Mouse (Mus musculus) CH12.LX (cell line): ENCODE results near the gene Idh2. TPM values are rescaled to one million over a fixed set of nuclear protein-coding genes. Genes with fewer than 3 reads are reported as not detected.
A peak's percentile ranks its signal among the peaks of the same experiment; 100 is the strongest.

Experiments used
- DNase-seq: peaks from one replicate; pipeline ENCODE4 v3.0.0-alpha.2; 2013; ENCODE audit errors: extremely low read depth
- H3K27ac ChIP-seq: 2 replicates; pipeline ENCODE4 v1.5.1; 2012; ENCODE audit warnings: low read depth, mild to moderate bottlenecking, control low read depth, moderate library complexity; ENCODE audit not compliant: insufficient read depth
- H3K27me3 ChIP-seq: replicated peaks from 2 replicates; pipeline ENCODE3; 2012; ENCODE audit warnings: inconsistent platforms
- H3K36me3 ChIP-seq, 2 experiments: replicated peaks in 1 of 2; 2 replicates each; pipeline versions ENCODE3 to v1.6.1; 2012; ENCODE audit warnings: inconsistent platforms in 1 of 2, low read length in 1 of 2, mild to moderate bottlenecking in 1 of 2, mixed read lengths in 1 of 2, moderate library complexity in 1 of 2; ENCODE audit not compliant: control insufficient read depth in 1 of 2, insufficient read depth in 1 of 2
- H3K4me1 ChIP-seq, 2 experiments: 2 replicates each; pipeline ENCODE4 v1.6.1; 2012; ENCODE audit warnings: inconsistent platforms in 1 of 2, moderate library complexity in 1 of 2; ENCODE audit not compliant: insufficient read depth in 2 of 2, control insufficient read depth in 1 of 2
- H3K4me2 ChIP-seq: 2 replicates; pipeline ENCODE4 v1.6.1; 2012; ENCODE audit warnings: low read depth, mild to moderate bottlenecking, control low read depth; ENCODE audit not compliant: poor library complexity, insufficient read depth, severe bottlenecking
- H3K4me3 ChIP-seq, 3 experiments: fragments of 150-350 bp in 1 of 3; sonication (generic) in 1 of 3; replicated peaks in 1 of 3; 2 replicates each; pipeline versions ENCODE3 to v1.5.1; 2011 to 2012; ENCODE audit warnings: low read depth in 2 of 3, low read length in 2 of 3, mild to moderate bottlenecking in 2 of 3, moderate library complexity in 2 of 3, control low read depth in 1 of 3, improper control_type of control experiment in 1 of 3, inconsistent platforms in 1 of 3, mixed read lengths in 1 of 3; ENCODE audit not compliant: poor library complexity in 1 of 3
- H3K79me2 ChIP-seq: replicated peaks from 2 replicates; pipeline ENCODE4 v1.6.1; 2012; ENCODE audit warnings: mild to moderate bottlenecking, moderate library complexity; ENCODE audit not compliant: control insufficient read depth, poor library complexity, insufficient read depth, severe bottlenecking; ENCODE audit errors: extremely low read depth
- H3K9ac ChIP-seq: 2 replicates; pipeline ENCODE4 v1.6.1; 2012; ENCODE audit warnings: low read depth, mild to moderate bottlenecking, control low read depth, moderate library complexity; ENCODE audit not compliant: insufficient read depth
- H3K9me3 ChIP-seq: replicated peaks from 2 replicates; pipeline ENCODE3; 2012; ENCODE audit warnings: low read length, inconsistent platforms, mixed read lengths
- CHD1 ChIP-seq: IDR thresholded peaks from 2 replicates; pipeline ENCODE4 v1.6.1; 2012; ENCODE audit warnings: low read depth, low read length, improper control_type of control experiment, inconsistent platforms
- CHD2 ChIP-seq: IDR thresholded peaks from 2 replicates; pipeline ENCODE4 v1.6.1; 2011; ENCODE audit warnings: low read length, improper control_type of control experiment
- CTCF ChIP-seq, 2 experiments: IDR thresholded peaks in 1 of 2; conservative IDR thresholded peaks in 1 of 2; 2 replicates each; pipeline ENCODE4 v1.5.1; 2011 to 2012; ENCODE audit warnings: low read depth in 2 of 2, low read length in 2 of 2, improper control_type of control experiment in 1 of 2, inconsistent platforms in 1 of 2, mild to moderate bottlenecking in 1 of 2, moderate library complexity in 1 of 2
- E2F4 ChIP-seq: IDR thresholded peaks from 2 replicates; pipeline ENCODE4 v1.6.1; 2011; ENCODE audit warnings: low read depth, low read length, improper control_type of control experiment; ENCODE audit not compliant: insufficient replicate concordance
- ELF1 ChIP-seq: IDR thresholded peaks from 2 replicates; pipeline ENCODE4 v1.6.1; 2014; ENCODE audit warnings: low read depth, mild to moderate bottlenecking, inconsistent platforms, low read length, improper control_type of control experiment
- EP300 ChIP-seq: IDR thresholded peaks from 2 replicates; pipeline ENCODE4 v1.6.1; 2011; ENCODE audit warnings: low read length, improper control_type of control experiment
- ETS1 ChIP-seq: conservative IDR thresholded peaks from 2 replicates; pipeline ENCODE4 v1.6.1; 2012; ENCODE audit warnings: low read depth, mild to moderate bottlenecking, inconsistent platforms, low read length, improper control_type of control experiment, moderate library complexity
- HCFC1 ChIP-seq: IDR thresholded peaks from 2 replicates; pipeline ENCODE4 v1.6.1; 2012; ENCODE audit warnings: low read depth, mild to moderate bottlenecking, inconsistent platforms, low read length, improper control_type of control experiment
- JUND ChIP-seq: conservative IDR thresholded peaks from 2 replicates; pipeline ENCODE4 v1.6.1; 2011; ENCODE audit warnings: low read depth, low read length, improper control_type of control experiment
- KAT2A ChIP-seq: IDR thresholded peaks from 2 replicates; pipeline ENCODE4 v1.6.1; 2012; ENCODE audit warnings: low read length, improper control_type of control experiment, inconsistent platforms; ENCODE audit not compliant: insufficient replicate concordance
- MAX ChIP-seq: IDR thresholded peaks from 2 replicates; pipeline ENCODE4 v1.6.1; 2011; ENCODE audit warnings: low read length, improper control_type of control experiment
- MEF2A ChIP-seq: IDR thresholded peaks from 2 replicates; pipeline ENCODE4 v1.6.1; 2014; ENCODE audit warnings: low read depth, mild to moderate bottlenecking, inconsistent platforms, low read length, improper control_type of control experiment, borderline replicate concordance
- MXI1 ChIP-seq: IDR thresholded peaks from 2 replicates; pipeline ENCODE4 v1.6.1; 2011; ENCODE audit warnings: mild to moderate bottlenecking, low read depth, low read length, improper control_type of control experiment
- MYC ChIP-seq: IDR thresholded peaks from 2 replicates; pipeline ENCODE4 v1.6.1; 2011; ENCODE audit warnings: low read depth, mild to moderate bottlenecking, improper control_type of control experiment, low read length
- NELFE ChIP-seq: IDR thresholded peaks from 2 replicates; pipeline ENCODE4 v1.6.1; 2011; ENCODE audit warnings: low read depth, low read length, improper control_type of control experiment
- NRF1 ChIP-seq: IDR thresholded peaks from 2 replicates; pipeline ENCODE4 v1.6.1; 2014; ENCODE audit warnings: low read depth, mild to moderate bottlenecking, inconsistent platforms, low read length, improper control_type of control experiment, moderate library complexity
- POLR2A ChIP-seq: IDR thresholded peaks from 2 replicates; pipeline ENCODE4 v1.6.1; 2011; ENCODE audit warnings: low read depth, mild to moderate bottlenecking, improper control_type of control experiment, low read length
- POLR2AphosphoS2 ChIP-seq: IDR thresholded peaks from 2 replicates; pipeline ENCODE4 v1.6.1; 2011; ENCODE audit warnings: low read depth, low read length, improper control_type of control experiment
- RAD21 ChIP-seq: IDR thresholded peaks from 2 replicates; pipeline ENCODE4 v1.6.1; 2011; ENCODE audit warnings: low read depth, mild to moderate bottlenecking, low read length, improper control_type of control experiment, moderate library complexity
- RCOR1 ChIP-seq: conservative IDR thresholded peaks from 2 replicates; pipeline ENCODE4 v1.6.1; 2012; ENCODE audit warnings: low read depth, mild to moderate bottlenecking, inconsistent platforms, low read length, improper control_type of control experiment
- SMC3 ChIP-seq: IDR thresholded peaks from 2 replicates; pipeline ENCODE4 v1.6.1; 2011; ENCODE audit warnings: low read depth, low read length, improper control_type of control experiment
- TBP ChIP-seq: conservative IDR thresholded peaks from 2 replicates; pipeline ENCODE4 v1.6.1; 2011; ENCODE audit warnings: low read depth, low read length, improper control_type of control experiment
- TCF12 ChIP-seq: IDR thresholded peaks from 2 replicates; pipeline ENCODE4 v1.6.1; 2014; ENCODE audit warnings: low read depth, mild to moderate bottlenecking, inconsistent platforms, low read length, improper control_type of control experiment
- UBTF ChIP-seq: IDR thresholded peaks from 2 replicates; pipeline ENCODE4 v1.6.1; 2012; ENCODE audit warnings: low read depth, mild to moderate bottlenecking, inconsistent platforms, low read length, improper control_type of control experiment, moderate library complexity
- USF2 ChIP-seq: conservative IDR thresholded peaks from 2 replicates; pipeline ENCODE4 v1.6.1; 2011; ENCODE audit warnings: low read depth, low read length, improper control_type of control experiment
- ZC3H11A ChIP-seq: IDR thresholded peaks from 2 replicates; pipeline ENCODE4 v1.6.1; 2012; ENCODE audit warnings: low read depth, mild to moderate bottlenecking, inconsistent platforms, low read length, improper control_type of control experiment
- ZKSCAN1 ChIP-seq: IDR thresholded peaks from 2 replicates; pipeline ENCODE4 v1.6.1; 2012; ENCODE audit warnings: low read depth, inconsistent platforms, low read length, improper control_type of control experiment, borderline replicate concordance
- ZNF384 ChIP-seq: IDR thresholded peaks from 2 replicates; pipeline ENCODE4 v1.6.1; 2012; ENCODE audit warnings: low read depth, low read length, improper control_type of control experiment, inconsistent platforms
- dilution Hi-C: fragments of 300-500 bp; cut with MboI; formaldehyde crosslinking; loops from 2 replicates; pipeline ENCODE4 v1.14.3; 2020; ENCODE audit warnings: low sequenced_read_pairs; ENCODE audit not compliant: extremely low pct_unique_long_range_greater_than_20kb, extremely low pct_ligation_motif_present
- in situ Hi-C: fragments of 300-500 bp; cut with MboI; formaldehyde crosslinking; loops from 3 replicates; pipeline ENCODE4 v1.14.3; 2019; ENCODE audit warnings: low sequenced_read_pairs, low pct_ligation_motif_present, low pct_unique_long_range_greater_than_20kb, mixed read lengths
- polyA plus RNA-seq: library from polyadenylated mRNA; unstranded; fragments of >175 nt; gene quantifications from 2 replicates; pipeline ENCODE4 v1.2.1, GENCODE M21; 2012; ENCODE audit warnings: low read depth; ENCODE audit not compliant: insufficient read length
- total RNA-seq, 2 experiments: library from RNA; depleted of rRNA; stranded (reverse); fragments of 300-350 nt in 1 of 2; fragments of >200 nt in 1 of 2; gene quantifications; 2 replicates each; pipeline ENCODE4 v1.2.3; 2012 to 2014

Gene Idh2
- 71.1 and 96.4 TPM in 2 replicates for total RNA-seq (2012; rRNA removed)
- 20.8 and 21.5 TPM in 2 replicates for total RNA-seq (2014; rRNA removed)
- 13.6 and 21.1 TPM in 2 replicates for polyA plus RNA-seq

DNA sequence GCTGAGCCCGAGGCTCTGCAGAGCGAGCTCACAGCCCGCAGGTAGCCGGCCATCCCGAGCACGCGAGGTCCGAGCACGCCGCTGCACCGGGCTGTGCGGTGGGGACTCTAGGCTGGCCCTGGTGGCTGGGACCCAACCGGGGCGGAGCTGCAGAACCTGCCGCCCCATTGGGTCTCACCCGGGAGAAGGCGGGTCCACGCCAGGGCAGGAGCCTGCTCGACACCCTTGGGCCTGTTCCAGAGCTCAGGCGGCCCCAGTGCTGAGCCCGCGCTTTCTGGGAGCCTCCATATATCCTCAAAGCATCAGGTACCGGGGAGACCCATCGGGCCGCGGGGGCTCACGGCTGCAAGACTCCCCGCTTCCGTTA, at the start of gene Idh2:
TSS of gene Idh2 (minus strand) at position 169 of the 367 bp plus-strand sequence.
- no peak for TF ChIP-seq ZKSCAN1
- no peak for TF ChIP-seq MEF2A
- no peak for TF ChIP-seq MYC
- no peak for TF ChIP-seq POLR2AphosphoS2
- TF ChIP-seq ELF1 = no peak
- peak; percentile 76 for TF ChIP-seq POLR2A
- TF ChIP-seq ETS1 = no peak
- no peak for TF ChIP-seq CHD1
- peak; percentile 39; the same call in 1 of the 2 replicates for TF ChIP-seq TCF12
- TF ChIP-seq NELFE = peak; percentile 46
- no peak for TF ChIP-seq RAD21
- TF ChIP-seq ZNF384 = no peak
- TF ChIP-seq E2F4 = no peak
- TF ChIP-seq RCOR1 = no peak
- TF ChIP-seq MAX = peak; percentile 40; the same call in 1 of the 2 replicates
- no peak for TF ChIP-seq USF2
- no peak for TF ChIP-seq EP300
- TF ChIP-seq NRF1 = no peak
- TF ChIP-seq HCFC1 = no peak
- peak; percentile 80 for TF ChIP-seq MXI1
- no peak for TF ChIP-seq CTCF (conservative IDR thresholded peaks at IDR 0.05 in 1 of 2, IDR thresholded peaks at IDR 0.05 in 1 of 2; ENCODE audit: low read depth in 2 of 2, low read length in 2 of 2)
- TF ChIP-seq SMC3 = no peak
- TF ChIP-seq CHD2 = no peak
- TF ChIP-seq UBTF = peak; percentile 91; the same call in 1 of the 2 replicates
- TF ChIP-seq ZC3H11A = no peak
- no peak for TF ChIP-seq TBP
- TF ChIP-seq KAT2A = no peak
- no peak for TF ChIP-seq JUND
- dilution Hi-C loops = no loop called here
- H3K4me2 ChIP-seq = peak within 1 kb of the TSS; percentile 41
- peaks cover 6 to 18% of the 10 kb centered on the region in 2 experiments for H3K4me1 ChIP-seq
- no peaks in the 10 kb centered on the region for H3K9me3 ChIP-seq
- no peak within 1 kb of the TSS for H3K27ac ChIP-seq
- H3K79me2 ChIP-seq = no peaks in the 10 kb centered on the region
- DNase-seq = peak; percentile 36
- H3K4me3 ChIP-seq = peak within 1 kb of the TSS; percentile 55 to 80 (median 58)
- in situ Hi-C loops = no loop called here
- H3K27me3 ChIP-seq = peaks cover 1% of the 10 kb centered on the region
- no peaks in the 10 kb centered on the region for H3K36me3 ChIP-seq
- peak within 1 kb of the TSS; percentile 42 for H3K9ac ChIP-seq
